Mouse (Mus musculus): Measurements from ENCODE around the gene Galr3. TPM values are rescaled to one million over a fixed set of nuclear protein-coding genes. Genes with fewer than 3 reads are reported as not detected.
"Not testable (repeated sequence)": the region's sequence is repeated elsewhere in the genome, so short reads cannot be mapped to it uniquely, and the experiment has no call there.

Galr3 gene
- polyA plus RNA-seq, 1 experiment from 2014 or later: not detected

DNA sequence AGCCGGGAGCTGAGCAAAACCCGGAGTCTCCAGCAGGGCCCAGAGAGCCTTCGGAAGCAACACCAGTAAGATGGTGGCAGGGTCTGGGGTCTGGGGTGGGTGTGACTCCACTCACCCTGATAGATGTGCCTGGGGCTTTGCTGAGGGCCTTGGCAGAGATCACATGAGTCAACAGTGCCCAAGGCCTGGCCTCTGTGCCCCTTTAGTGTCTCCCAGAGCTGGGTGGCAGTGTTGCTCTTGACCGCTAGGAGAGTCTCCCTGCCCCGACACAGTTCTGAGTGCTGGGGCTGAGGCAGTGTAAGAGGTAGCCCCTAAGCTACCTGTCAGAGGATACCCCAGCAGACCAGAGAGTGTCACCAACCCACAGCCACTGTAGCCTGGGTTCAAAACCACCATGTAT, 40.1 kb upstream of the Galr3 start:
- WGBS: 86% methylated on average over 5 of the region's 5 CpGs
- H3K4me3 ChIP-seq (ENCODE audit: low read depth, low read length): no peak overlapping the region
- no peaks in the 10 kb centered on the region for H3K4me1 ChIP-seq (ENCODE audit: insufficient read depth)
- no peaks in the 10 kb centered on the region for H3K9me3 ChIP-seq (ENCODE audit: low read depth, low read length)
- no peak overlapping the region for H3K4me2 ChIP-seq
- no peak overlapping the region for H3K27ac ChIP-seq (ENCODE audit: low read depth)
- H3K9ac ChIP-seq: no peak overlapping the region
- ATAC-seq (ENCODE audit: insufficient read depth) (no peak), DNase-seq (no peak)
- H3K36me3 ChIP-seq (ENCODE audit: insufficient read depth): peaks cover 79% of the 10 kb centered on the region
- no peak for TF ChIP-seq CTCF (IDR thresholded peaks at IDR 0.05; ENCODE audit: low read depth)
- no peaks in the 10 kb centered on the region for H3K27me3 ChIP-seq (ENCODE audit: insufficient read depth, low read length)

DNA sequence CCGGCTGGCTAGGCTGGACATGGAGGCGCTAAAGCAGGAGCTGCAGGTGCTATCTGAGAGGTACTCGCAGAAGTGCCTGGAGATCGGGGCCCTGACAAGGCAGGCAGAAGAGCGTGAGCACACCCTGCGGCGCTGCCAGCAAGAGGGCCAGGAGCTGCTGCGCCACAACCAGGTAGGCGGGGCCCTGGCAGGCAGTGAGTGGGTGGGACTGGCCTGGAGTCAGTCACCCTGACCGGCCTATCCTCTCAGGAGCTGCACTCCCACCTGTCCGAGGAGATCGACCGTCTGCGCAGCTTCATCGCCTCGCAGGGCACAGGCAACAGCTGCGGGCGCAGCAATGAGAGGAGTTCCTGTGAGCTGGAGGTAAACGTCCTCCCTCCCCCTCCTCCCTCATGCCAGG, 39.6 kb upstream of the Galr3 start:
- Histone ChIP-seq H3K27me3 (ENCODE audit: insufficient read depth, low read length) (no peaks in the 10 kb centered on the region), H3K9me3 (ENCODE audit: low read depth, low read length) (no peaks in the 10 kb centered on the region), H3K27ac (ENCODE audit: low read depth) (no peak overlapping the region), H3K36me3 (ENCODE audit: insufficient read depth) (peaks cover 80% of the 10 kb centered on the region), H3K4me1 (ENCODE audit: insufficient read depth) (no peaks in the 10 kb centered on the region), H3K4me3 (ENCODE audit: low read depth, low read length) (no peak overlapping the region), H3K4me2 (no peak overlapping the region), H3K9ac (no peak overlapping the region)
- ATAC-seq (ENCODE audit: insufficient read depth) (no peak), DNase-seq (no peak)
- TF ChIP-seq CTCF (IDR thresholded peaks at IDR 0.05; ENCODE audit: low read depth): no peak
- WGBS: 41% methylated on average over 19 of the region's 19 CpGs

DNA sequence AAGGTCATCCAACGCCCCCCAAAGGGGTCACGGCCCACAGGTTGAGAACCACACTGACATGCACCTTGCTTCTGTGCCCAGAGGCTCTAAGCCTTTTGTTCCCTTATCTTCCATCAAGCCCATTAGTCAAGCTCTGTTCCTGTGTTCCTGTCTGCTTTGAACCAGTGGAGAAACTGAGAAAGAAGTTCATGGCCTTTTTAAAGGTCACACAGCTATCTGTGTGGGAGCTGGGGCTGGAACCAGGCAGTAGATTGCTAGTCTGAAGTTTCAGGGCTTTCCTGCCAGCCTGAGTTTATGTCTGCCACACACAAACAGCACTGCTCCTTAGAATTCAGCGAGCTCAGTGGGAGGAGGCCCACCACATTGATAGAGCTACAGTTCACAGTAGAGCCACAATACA, 38.6 kb upstream of the Galr3 start:
- H3K9ac ChIP-seq: no peak overlapping the region
- no peaks in the 10 kb centered on the region for H3K27me3 ChIP-seq (ENCODE audit: insufficient read depth, low read length)
- H3K4me2 ChIP-seq: no peak overlapping the region
- no peak overlapping the region for H3K27ac ChIP-seq (ENCODE audit: low read depth)
- WGBS: 80% methylated on average over 3 of the region's 3 CpGs
- no peaks in the 10 kb centered on the region for H3K9me3 ChIP-seq (ENCODE audit: low read depth, low read length)
- TF ChIP-seq CTCF (IDR thresholded peaks at IDR 0.05; ENCODE audit: low read depth): no peak
- no peak overlapping the region for H3K4me3 ChIP-seq (ENCODE audit: low read depth, low read length)
- H3K4me1 ChIP-seq (ENCODE audit: insufficient read depth): no peaks in the 10 kb centered on the region
- ATAC-seq (ENCODE audit: insufficient read depth) (no peak), DNase-seq (no peak)
- peaks cover 83% of the 10 kb centered on the region for H3K36me3 ChIP-seq (ENCODE audit: insufficient read depth)

DNA sequence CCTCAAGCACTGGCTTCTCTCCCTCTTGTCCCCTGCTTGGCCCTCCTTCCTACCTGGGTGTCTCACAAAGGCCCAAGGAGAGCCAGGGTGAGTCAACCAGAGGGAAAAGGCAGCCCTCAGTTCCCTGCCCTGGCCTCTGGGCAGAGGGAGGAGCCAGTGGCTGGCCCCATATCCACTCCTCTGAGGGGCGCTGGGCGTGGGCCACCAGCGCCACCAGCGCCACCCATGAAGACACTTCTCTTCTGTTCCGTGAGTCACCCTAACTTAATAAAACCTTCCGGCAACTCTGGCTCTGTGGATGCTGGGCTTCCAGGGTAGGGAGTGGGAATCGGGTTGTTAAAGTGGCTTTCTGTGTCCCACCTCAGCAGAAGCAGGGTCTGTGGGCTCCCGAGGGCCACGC, 36.1 kb upstream of the Galr3 start:
- Histone ChIP-seq H3K27ac (ENCODE audit: low read depth) (no peak overlapping the region), H3K9me3 (ENCODE audit: low read depth, low read length) (no peaks in the 10 kb centered on the region), H3K36me3 (ENCODE audit: insufficient read depth) (peaks cover 71% of the 10 kb centered on the region), H3K4me2 (no peak overlapping the region), H3K4me1 (ENCODE audit: insufficient read depth) (no peaks in the 10 kb centered on the region), H3K27me3 (ENCODE audit: insufficient read depth, low read length) (no peaks in the 10 kb centered on the region), H3K4me3 (ENCODE audit: low read depth, low read length) (no peak overlapping the region), H3K9ac (no peak overlapping the region)
- DNase-seq: no peak
- ATAC-seq (ENCODE audit: insufficient read depth): no peak
- 79% methylated on average over 9 of the region's 9 CpGs for WGBS
- TF ChIP-seq CTCF (IDR thresholded peaks at IDR 0.05; ENCODE audit: low read depth): no peak

DNA sequence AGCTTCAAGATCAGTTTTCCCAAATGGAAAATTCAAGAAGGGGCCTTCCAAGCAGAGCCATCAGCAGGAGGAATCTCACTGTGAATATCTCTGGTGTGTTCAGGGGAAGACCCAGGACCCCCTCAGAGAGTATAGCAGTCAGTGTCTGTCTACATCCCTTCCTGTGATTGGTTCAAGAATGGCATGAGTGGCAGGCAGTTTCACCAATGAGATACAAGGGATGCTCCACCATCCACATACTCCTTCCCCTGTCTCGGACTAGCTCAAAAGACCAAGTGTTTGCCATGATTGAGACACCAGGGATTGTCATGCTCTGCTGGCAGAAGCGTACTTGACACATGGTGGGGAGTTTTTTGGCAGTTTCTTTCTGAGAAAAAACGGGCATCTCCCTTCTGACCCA, 35.0 kb upstream of the Galr3 start:
- H3K9ac ChIP-seq: no peak overlapping the region
- H3K27ac ChIP-seq (ENCODE audit: low read depth): no peak overlapping the region
- DNase-seq (no peak), ATAC-seq (ENCODE audit: insufficient read depth) (no peak)
- H3K4me3 ChIP-seq (ENCODE audit: low read depth, low read length): no peak overlapping the region
- no peak overlapping the region for H3K4me2 ChIP-seq
- H3K9me3 ChIP-seq (ENCODE audit: low read depth, low read length): no peaks in the 10 kb centered on the region
- no peaks in the 10 kb centered on the region for H3K4me1 ChIP-seq (ENCODE audit: insufficient read depth)
- no peak for TF ChIP-seq CTCF (IDR thresholded peaks at IDR 0.05; ENCODE audit: low read depth)
- peaks cover 62% of the 10 kb centered on the region for H3K36me3 ChIP-seq (ENCODE audit: insufficient read depth)
- 71% methylated on average over 3 of the region's 3 CpGs for WGBS
- no peaks in the 10 kb centered on the region for H3K27me3 ChIP-seq (ENCODE audit: insufficient read depth, low read length)

DNA sequence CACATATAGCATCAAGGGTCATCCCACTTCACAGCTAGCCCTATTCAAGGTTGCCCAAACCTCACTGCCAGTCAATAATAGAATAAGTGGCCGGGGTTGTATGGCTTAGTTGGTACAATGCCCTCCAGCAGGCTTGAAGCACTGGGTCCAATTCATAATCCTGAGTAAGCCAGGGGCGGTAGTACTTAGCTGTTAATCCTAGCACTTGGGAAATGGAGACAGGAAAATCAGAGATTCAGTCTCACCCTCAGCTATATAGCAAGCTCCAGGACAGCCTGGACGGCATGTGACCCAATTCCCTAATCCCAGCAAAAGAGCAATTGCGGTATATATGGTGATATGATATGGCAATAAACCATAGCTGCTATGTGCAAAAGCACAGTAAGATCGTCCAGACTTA, 34.6 kb upstream of the Galr3 start:
- WGBS: 95% methylated on average over 5 of the region's 5 CpGs
- no peak for ATAC-seq (ENCODE audit: insufficient read depth)
- no peaks in the 10 kb centered on the region for H3K27me3 ChIP-seq (ENCODE audit: insufficient read depth, low read length)
- no peak for TF ChIP-seq CTCF (IDR thresholded peaks at IDR 0.05; ENCODE audit: low read depth)
- no peak overlapping the region for H3K9ac ChIP-seq
- no peak for DNase-seq
- H3K4me2 ChIP-seq: no peak overlapping the region
- no peaks in the 10 kb centered on the region for H3K4me1 ChIP-seq (ENCODE audit: insufficient read depth)
- no peak overlapping the region for H3K4me3 ChIP-seq (ENCODE audit: low read depth, low read length)
- peaks cover 57% of the 10 kb centered on the region for H3K36me3 ChIP-seq (ENCODE audit: insufficient read depth)
- H3K27ac ChIP-seq (ENCODE audit: low read depth): no peak overlapping the region
- H3K9me3 ChIP-seq (ENCODE audit: low read depth, low read length): no peaks in the 10 kb centered on the region

DNA sequence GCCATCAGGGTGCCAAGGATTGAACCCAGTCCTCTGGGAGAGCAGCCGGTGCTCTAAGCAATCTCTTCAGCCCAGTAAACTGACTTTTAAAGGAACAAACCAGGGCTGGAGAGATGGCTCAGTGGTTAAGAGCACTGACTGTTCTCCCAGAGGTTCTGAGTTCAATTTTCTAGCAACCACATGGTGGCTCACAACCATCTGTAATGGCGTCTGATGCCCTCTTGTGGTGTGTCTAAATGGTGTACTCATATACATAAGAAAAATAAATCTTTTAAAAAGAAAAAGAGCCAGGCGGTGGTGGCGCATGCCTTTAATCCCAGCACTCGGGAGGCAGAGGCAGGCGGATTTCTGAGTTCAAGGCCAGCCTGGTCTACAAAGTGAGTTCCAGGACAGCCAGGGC, 33.8 kb upstream of the Galr3 start:
- not testable (repeated sequence) for H3K9me3 ChIP-seq (ENCODE audit: low read depth, low read length); ATAC-seq (ENCODE audit: insufficient read depth); DNase-seq; H3K4me2 ChIP-seq; H3K4me3 ChIP-seq (ENCODE audit: low read depth, low read length); H3K9ac ChIP-seq; H3K4me1 ChIP-seq (ENCODE audit: insufficient read depth); H3K27me3 ChIP-seq (ENCODE audit: insufficient read depth, low read length); H3K27ac ChIP-seq (ENCODE audit: low read depth)
- 86% methylated on average over 6 of the region's 6 CpGs for WGBS
- H3K36me3 ChIP-seq (ENCODE audit: insufficient read depth): peaks cover 50% of the 10 kb centered on the region

DNA sequence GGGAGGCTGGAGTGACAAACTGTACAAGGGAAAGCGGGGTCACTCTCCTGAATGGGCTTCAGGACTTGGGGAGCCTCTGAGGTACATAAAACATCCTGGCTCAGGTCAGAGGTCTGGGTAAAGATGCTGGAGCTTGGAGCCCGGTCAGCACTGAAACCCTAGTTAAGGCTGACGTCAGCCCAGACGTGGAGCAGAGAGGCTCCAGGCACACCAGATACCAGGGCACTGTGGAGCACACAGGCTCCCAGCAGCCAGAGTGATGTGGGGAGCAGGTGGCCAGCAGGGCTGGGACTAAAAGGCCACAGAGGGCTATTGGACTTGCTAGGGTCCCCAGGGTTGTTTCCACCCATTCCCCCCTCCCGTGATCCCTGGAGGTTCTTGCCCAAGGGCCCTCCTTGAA, 32.0 kb upstream of the Galr3 start:
- WGBS: 69% methylated on average over 5 of the region's 5 CpGs
- TF ChIP-seq CTCF (IDR thresholded peaks at IDR 0.05; ENCODE audit: low read depth): no peak
- no peak for ATAC-seq (ENCODE audit: insufficient read depth)

More for the DNA sequence above, 32.0 kb upstream of the Galr3 start:
- Histone ChIP-seq H3K4me1 (ENCODE audit: insufficient read depth) (no peaks in the 10 kb centered on the region), H3K27ac (ENCODE audit: low read depth) (no peak overlapping the region), H3K27me3 (ENCODE audit: insufficient read depth, low read length) (no peaks in the 10 kb centered on the region), H3K9me3 (ENCODE audit: low read depth, low read length) (no peaks in the 10 kb centered on the region), H3K4me3 (ENCODE audit: low read depth, low read length) (no peak overlapping the region), H3K36me3 (ENCODE audit: insufficient read depth) (peaks cover 31% of the 10 kb centered on the region), H3K4me2 (no peak overlapping the region), H3K9ac (no peak overlapping the region)
- DNase-seq: no peak

Measured in lung, embryonic 14.5 days (tissue).